Mouse (Mus musculus) CH12.LX (cell line): ENCODE measurements around the gene Ttc39b. TPM values are rescaled to one million over a fixed set of nuclear protein-coding genes. Genes with fewer than 3 reads are reported as not detected.

ENCODE experiments used
- DNase-seq: peaks from one replicate; pipeline ENCODE4 v3.0.0-alpha.2; 2013; ENCODE audit errors: extremely low read depth
- H3K27ac ChIP-seq: 2 replicates; pipeline ENCODE4 v1.5.1; 2012; ENCODE audit warnings: low read depth, mild to moderate bottlenecking, control low read depth, moderate library complexity; ENCODE audit not compliant: insufficient read depth
- H3K27me3 ChIP-seq: replicated peaks from 2 replicates; pipeline ENCODE3; 2012; ENCODE audit warnings: inconsistent platforms
- H3K36me3 ChIP-seq, 2 experiments: replicated peaks in 1 of 2; 2 replicates each; pipeline versions ENCODE3 to v1.6.1; 2012; ENCODE audit warnings: inconsistent platforms in 1 of 2, low read length in 1 of 2, mild to moderate bottlenecking in 1 of 2, mixed read lengths in 1 of 2, moderate library complexity in 1 of 2; ENCODE audit not compliant: control insufficient read depth in 1 of 2, insufficient read depth in 1 of 2
- H3K4me1 ChIP-seq, 2 experiments: 2 replicates each; pipeline ENCODE4 v1.6.1; 2012; ENCODE audit warnings: inconsistent platforms in 1 of 2, moderate library complexity in 1 of 2; ENCODE audit not compliant: insufficient read depth in 2 of 2, control insufficient read depth in 1 of 2
- H3K4me2 ChIP-seq: 2 replicates; pipeline ENCODE4 v1.6.1; 2012; ENCODE audit warnings: low read depth, mild to moderate bottlenecking, control low read depth; ENCODE audit not compliant: poor library complexity, insufficient read depth, severe bottlenecking
- H3K4me3 ChIP-seq, 3 experiments: fragments of 150-350 bp in 1 of 3; sonication (generic) in 1 of 3; replicated peaks in 1 of 3; 2 replicates each; pipeline versions ENCODE3 to v1.5.1; 2011 to 2012; ENCODE audit warnings: low read depth in 2 of 3, low read length in 2 of 3, mild to moderate bottlenecking in 2 of 3, moderate library complexity in 2 of 3, control low read depth in 1 of 3, improper control_type of control experiment in 1 of 3, inconsistent platforms in 1 of 3, mixed read lengths in 1 of 3; ENCODE audit not compliant: poor library complexity in 1 of 3
- H3K79me2 ChIP-seq: replicated peaks from 2 replicates; pipeline ENCODE4 v1.6.1; 2012; ENCODE audit warnings: mild to moderate bottlenecking, moderate library complexity; ENCODE audit not compliant: control insufficient read depth, poor library complexity, insufficient read depth, severe bottlenecking; ENCODE audit errors: extremely low read depth
- H3K9ac ChIP-seq: 2 replicates; pipeline ENCODE4 v1.6.1; 2012; ENCODE audit warnings: low read depth, mild to moderate bottlenecking, control low read depth, moderate library complexity; ENCODE audit not compliant: insufficient read depth
- H3K9me3 ChIP-seq: replicated peaks from 2 replicates; pipeline ENCODE3; 2012; ENCODE audit warnings: low read length, inconsistent platforms, mixed read lengths
- BHLHE40 ChIP-seq: IDR thresholded peaks from 2 replicates; pipeline ENCODE4 v1.6.1; 2011; ENCODE audit warnings: mild to moderate bottlenecking, low read depth, low read length, improper control_type of control experiment
- CTCF ChIP-seq, 2 experiments: IDR thresholded peaks in 1 of 2; conservative IDR thresholded peaks in 1 of 2; 2 replicates each; pipeline ENCODE4 v1.5.1; 2011 to 2012; ENCODE audit warnings: low read depth in 2 of 2, low read length in 2 of 2, improper control_type of control experiment in 1 of 2, inconsistent platforms in 1 of 2, mild to moderate bottlenecking in 1 of 2, moderate library complexity in 1 of 2
- E2F4 ChIP-seq: IDR thresholded peaks from 2 replicates; pipeline ENCODE4 v1.6.1; 2011; ENCODE audit warnings: low read depth, low read length, improper control_type of control experiment; ENCODE audit not compliant: insufficient replicate concordance
- ETS1 ChIP-seq: conservative IDR thresholded peaks from 2 replicates; pipeline ENCODE4 v1.6.1; 2012; ENCODE audit warnings: low read depth, mild to moderate bottlenecking, inconsistent platforms, low read length, improper control_type of control experiment, moderate library complexity
- GABPA ChIP-seq: IDR thresholded peaks from 2 replicates; pipeline ENCODE4 v1.6.1; 2012; ENCODE audit warnings: low read depth, low read length, improper control_type of control experiment, inconsistent platforms; ENCODE audit not compliant: insufficient replicate concordance
- IRF4 ChIP-seq: IDR thresholded peaks from 2 replicates; pipeline ENCODE4 v1.6.1; 2014; ENCODE audit warnings: low read depth, mild to moderate bottlenecking, inconsistent platforms, low read length, improper control_type of control experiment
- JUN ChIP-seq: IDR thresholded peaks from 2 replicates; pipeline ENCODE4 v1.6.1; 2011; ENCODE audit warnings: low read depth, mild to moderate bottlenecking, low read length, improper control_type of control experiment, moderate library complexity; ENCODE audit not compliant: insufficient read depth
- JUND ChIP-seq: conservative IDR thresholded peaks from 2 replicates; pipeline ENCODE4 v1.6.1; 2011; ENCODE audit warnings: low read depth, low read length, improper control_type of control experiment
- KAT2A ChIP-seq: IDR thresholded peaks from 2 replicates; pipeline ENCODE4 v1.6.1; 2012; ENCODE audit warnings: low read length, improper control_type of control experiment, inconsistent platforms; ENCODE audit not compliant: insufficient replicate concordance
- MAFK ChIP-seq: IDR thresholded peaks from 2 replicates; pipeline ENCODE4 v1.6.1; 2011; ENCODE audit warnings: low read length, improper control_type of control experiment; ENCODE audit not compliant: insufficient replicate concordance
- MAZ ChIP-seq: IDR thresholded peaks from 2 replicates; pipeline ENCODE4 v1.6.1; 2012; ENCODE audit warnings: low read depth, mild to moderate bottlenecking, inconsistent platforms, low read length, improper control_type of control experiment, moderate library complexity
- MEF2A ChIP-seq: IDR thresholded peaks from 2 replicates; pipeline ENCODE4 v1.6.1; 2014; ENCODE audit warnings: low read depth, mild to moderate bottlenecking, inconsistent platforms, low read length, improper control_type of control experiment, borderline replicate concordance
- MYC ChIP-seq: IDR thresholded peaks from 2 replicates; pipeline ENCODE4 v1.6.1; 2011; ENCODE audit warnings: low read depth, mild to moderate bottlenecking, improper control_type of control experiment, low read length
- NRF1 ChIP-seq: IDR thresholded peaks from 2 replicates; pipeline ENCODE4 v1.6.1; 2014; ENCODE audit warnings: low read depth, mild to moderate bottlenecking, inconsistent platforms, low read length, improper control_type of control experiment, moderate library complexity
- POLR2AphosphoS2 ChIP-seq: IDR thresholded peaks from 2 replicates; pipeline ENCODE4 v1.6.1; 2011; ENCODE audit warnings: low read depth, low read length, improper control_type of control experiment
- RAD21 ChIP-seq: IDR thresholded peaks from 2 replicates; pipeline ENCODE4 v1.6.1; 2011; ENCODE audit warnings: low read depth, mild to moderate bottlenecking, low read length, improper control_type of control experiment, moderate library complexity
- SIN3A ChIP-seq: IDR thresholded peaks from 2 replicates; pipeline ENCODE4 v1.6.1; 2012; ENCODE audit warnings: low read length, improper control_type of control experiment, inconsistent platforms
- TBP ChIP-seq: conservative IDR thresholded peaks from 2 replicates; pipeline ENCODE4 v1.6.1; 2011; ENCODE audit warnings: low read depth, low read length, improper control_type of control experiment
- TCF12 ChIP-seq: IDR thresholded peaks from 2 replicates; pipeline ENCODE4 v1.6.1; 2014; ENCODE audit warnings: low read depth, mild to moderate bottlenecking, inconsistent platforms, low read length, improper control_type of control experiment
- USF1 ChIP-seq: IDR thresholded peaks from 2 replicates; pipeline ENCODE4 v1.6.1; 2014; ENCODE audit warnings: low read depth, mild to moderate bottlenecking, inconsistent platforms, low read length, improper control_type of control experiment
- USF2 ChIP-seq: conservative IDR thresholded peaks from 2 replicates; pipeline ENCODE4 v1.6.1; 2011; ENCODE audit warnings: low read depth, low read length, improper control_type of control experiment
- ZC3H11A ChIP-seq: IDR thresholded peaks from 2 replicates; pipeline ENCODE4 v1.6.1; 2012; ENCODE audit warnings: low read depth, mild to moderate bottlenecking, inconsistent platforms, low read length, improper control_type of control experiment
- ZNF384 ChIP-seq: IDR thresholded peaks from 2 replicates; pipeline ENCODE4 v1.6.1; 2012; ENCODE audit warnings: low read depth, low read length, improper control_type of control experiment, inconsistent platforms
- dilution Hi-C: fragments of 300-500 bp; cut with MboI; formaldehyde crosslinking; loops from 2 replicates; pipeline ENCODE4 v1.14.3; 2020; ENCODE audit warnings: low sequenced_read_pairs; ENCODE audit not compliant: extremely low pct_unique_long_range_greater_than_20kb, extremely low pct_ligation_motif_present
- in situ Hi-C: fragments of 300-500 bp; cut with MboI; formaldehyde crosslinking; loops from 3 replicates; pipeline ENCODE4 v1.14.3; 2019; ENCODE audit warnings: low sequenced_read_pairs, low pct_ligation_motif_present, low pct_unique_long_range_greater_than_20kb, mixed read lengths
- polyA plus RNA-seq: library from polyadenylated mRNA; unstranded; fragments of >175 nt; gene quantifications from 2 replicates; pipeline ENCODE4 v1.2.1, GENCODE M21; 2012; ENCODE audit warnings: low read depth; ENCODE audit not compliant: insufficient read length
- total RNA-seq, 2 experiments: library from RNA; depleted of rRNA; stranded (reverse); fragments of 300-350 nt in 1 of 2; fragments of >200 nt in 1 of 2; gene quantifications; 2 replicates each; pipeline ENCODE4 v1.2.3; 2012 to 2014

The Ttc39b gene
- total and polyA plus RNA-seq, 3 experiments, result 12.6 to 16.7 (median 15.7) TPM

- TF ChIP-seq KAT2A, result no peak
- TF ChIP-seq ZNF384, result no peak
- no peak for TF ChIP-seq USF1
- TF ChIP-seq BHLHE40, result no peak
- no peak for TF ChIP-seq RAD21
- TF ChIP-seq USF2, result no peak
- no peak for TF ChIP-seq MYC
- no peak for TF ChIP-seq MAZ
- no peak for TF ChIP-seq SIN3A
- no peak for TF ChIP-seq CTCF (conservative IDR thresholded peaks at IDR 0.05 in 1 of 2, IDR thresholded peaks at IDR 0.05 in 1 of 2; ENCODE audit: low read depth in 2 of 2, low read length in 2 of 2)
- no peak for TF ChIP-seq ZC3H11A
- no peak for TF ChIP-seq NRF1
- TF ChIP-seq ETS1, result no peak
- no peak for TF ChIP-seq IRF4
- no peak for TF ChIP-seq POLR2AphosphoS2
- no peak for TF ChIP-seq JUN
- no peak for TF ChIP-seq MAFK
- Histone ChIP-seq H3K27ac (no peak overlapping the region), H3K4me1 (no peaks in the 10 kb centered on the region), H3K4me2 (no peak overlapping the region), H3K36me3 (peaks cover 41 to 75% of the 10 kb centered on the region in 2 experiments), H3K9ac (no peak overlapping the region), H3K9me3 (no peaks in the 10 kb centered on the region), H3K27me3 (no peaks in the 10 kb centered on the region), H3K79me2 (no peaks in the 10 kb centered on the region), H3K4me3 (no peak overlapping the region)
- no peak for DNase-seq
- dilution Hi-C loops (no loop called here), in situ Hi-C loops (no loop called here)
Measured at GRCm38 (mm10) chr4:83256779-83257178, 67.3 kb downstream of the Ttc39b start.

- no peak for DNase-seq
- no peak overlapping the region for H3K4me3 ChIP-seq
- H3K36me3 ChIP-seq, result peaks cover 26 to 69% of the 10 kb centered on the region in 2 experiments
- H3K27ac ChIP-seq, result no peak overlapping the region
- H3K27me3 ChIP-seq, result no peaks in the 10 kb centered on the region
- no peaks in the 10 kb centered on the region for H3K4me1 ChIP-seq
- TF ChIP-seq TCF12, result no peak
- no peak for TF ChIP-seq USF1
- no peak for TF ChIP-seq MAFK
- no peak for TF ChIP-seq ZNF384
- no peak for TF ChIP-seq MEF2A
- no peak for TF ChIP-seq JUND
- TF ChIP-seq E2F4, result no peak
- no peak for TF ChIP-seq RAD21
- no peak for TF ChIP-seq GABPA
- no peak for TF ChIP-seq MYC
- no peak for TF ChIP-seq TBP
- no peak for TF ChIP-seq POLR2AphosphoS2
- TF ChIP-seq, all 38 proteins: peak for 0
- Histone ChIP-seq H3K9me3 (no peaks in the 10 kb centered on the region), H3K79me2 (no peaks in the 10 kb centered on the region), H3K9ac (no peak overlapping the region), H3K4me2 (no peak overlapping the region)
- dilution Hi-C loops (no loop called here), in situ Hi-C loops (no loop called here)
Measured at GRCm38 (mm10) chr4:83254941-83255340, 69.1 kb downstream of the Ttc39b start.
